Mouse (Mus musculus) urinary bladder, postnatal 0 days (tissue): Measurements from ENCODE around the gene Kmt5a. TPM values are rescaled to one million over a fixed set of nuclear protein-coding genes. Genes with fewer than 3 reads are reported as not detected.

Experiments used
- microRNA-seq: library from miRNA; unstranded; fragments of <30 nt; microRNA quantifications from one replicate; pipeline ENCODE4, GENCODE M21; 2016
- polyA plus RNA-seq: library from polyadenylated mRNA; unstranded; fragments of >200 nt; fragmentation: Nextera tagmentation; extraction: Ambion mirVana; gene quantifications from 2 replicates; pipeline ENCODE4 v1.2.1, GENCODE M21; 2015

The Kmt5a gene
- 23.8 and 26.4 TPM in 2 replicates for polyA plus RNA-seq

GRCm38 (mm10) chr5:124439447-124440093, at the start of gene Kmt5a:
Gene Kmt5a (plus strand): TSS chr5:124439930.

GRCm38 (mm10) chr5:124425412-124426259, 14.1 kb upstream of the Kmt5a start, which contains the start of gene Sbno1:
Gene Sbno1 (minus strand): TSS chr5:124426001.

GRCm38 (mm10) chr5:124482966-124483654, 43.4 kb downstream of the Kmt5a start, which contains the start of gene Snrnp35:
Gene Snrnp35 (plus strand): TSS chr5:124483134.

Small RNA genes lying within 50 kb of the gene (microRNA-seq; reads per million reads assigned to microRNA genes)
- not detected for gene Gm27486

Other genes starting within 250 kb of the Kmt5a start
- gene Pitpnm2, start 190.2 kb upstream of the Kmt5a start, polyA plus RNA-seq: 1.8 and 2.0 TPM in 2 replicates
- gene Mphosph9, start 112.0 kb upstream of the Kmt5a start, polyA plus RNA-seq: 3.7 and 4.1 TPM in 2 replicates
- gene 2810006K23Rik, start 111.8 kb upstream of the Kmt5a start, polyA plus RNA-seq: 6.4 and 6.6 TPM in 2 replicates
- gene Cdk2ap1, start 76.8 kb upstream of the Kmt5a start, polyA plus RNA-seq: 18.8 and 27.6 TPM in 2 replicates
- gene Sbno1, start 13.9 kb upstream of the Kmt5a start, polyA plus RNA-seq: 40.8 and 50.9 TPM in 2 replicates
- gene Rilpl2, start 38.4 kb downstream of the Kmt5a start, polyA plus RNA-seq: 14.3 and 19.0 TPM in 2 replicates
- 9.0 and 9.9 TPM in 2 replicates for gene Snrnp35, start 43.2 kb downstream of the Kmt5a start, polyA plus RNA-seq
- 14.7 and 15.9 TPM in 2 replicates for gene Rilpl1, start 91.5 kb downstream of the Kmt5a start, polyA plus RNA-seq
- 466 and 537 TPM in 2 replicates for gene Tmed2, start 100.8 kb downstream of the Kmt5a start, polyA plus RNA-seq
- gene Ddx55, start 112.9 kb downstream of the Kmt5a start, polyA plus RNA-seq: 5.7 TPM in 2 replicates
- 57.0 and 60.4 TPM in 2 replicates for gene Eif2b1, start 139.2 kb downstream of the Kmt5a start, polyA plus RNA-seq
- gene Gtf2h3, start 139.2 kb downstream of the Kmt5a start, polyA plus RNA-seq: 24.8 and 26.7 TPM in 2 replicates
- gene Atp6v0a2, start 188.6 kb downstream of the Kmt5a start, polyA plus RNA-seq: 30.4 and 33.5 TPM in 2 replicates